Mouse (Mus musculus): ENCODE data around the gene Grin3b. TPM values are rescaled to one million over a fixed set of nuclear protein-coding genes. Genes with fewer than 3 reads are reported as not detected.

Grin3b gene
- polyA plus RNA-seq, 1 experiment from 2014 or later = 0.54 TPM

GRCm38 (mm10) chr10:79929967-79930825 is 40.3 kb upstream of the Grin3b start:
- WGBS = 87% methylated on average over 18 of the region's 18 CpGs
- H3K4me1 ChIP-seq = peaks cover 62% of the 10 kb centered on the region
- peaks cover 31% of the 10 kb centered on the region for H3K36me3 ChIP-seq
- no peak overlapping the region for H3K27ac ChIP-seq (replicated peaks)
- 0 out of 2 replicates have a peak overlapping the region, but pooled peaks have one; percentile 4 for H3K4me3 ChIP-seq
- H3K27me3 ChIP-seq = peaks cover 6% of the 10 kb centered on the region
- H3K9me3 ChIP-seq = no peaks in the 10 kb centered on the region
- ATAC-seq (ENCODE audit: low FRiP score, low read depth) = no peak
- H3K9ac ChIP-seq (replicated peaks) = 0 out of 2 replicates have a peak overlapping the region, but pooled peaks have one; percentile 37
- peak overlapping the region; percentile 88; the same call in 1 of the 2 replicates for H3K4me2 ChIP-seq (replicated peaks)

DNA sequence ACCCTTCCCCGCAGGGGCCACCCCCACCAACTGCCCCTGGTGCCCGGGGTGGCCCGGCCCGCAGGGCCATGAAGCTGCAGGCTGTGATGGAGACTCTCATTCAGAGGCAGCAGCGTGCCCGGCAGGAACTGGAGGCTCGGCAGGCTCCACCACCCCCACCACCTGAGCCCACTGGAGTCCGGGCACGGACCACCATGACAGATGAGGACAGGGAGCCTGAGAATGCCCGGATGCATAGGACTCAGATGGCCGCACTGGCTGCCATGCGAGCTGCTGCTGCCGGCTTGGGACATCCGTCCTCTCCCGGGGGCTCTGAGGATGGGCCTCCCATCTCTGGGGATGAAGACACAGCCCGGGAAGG is 39.7 kb upstream of the Grin3b start:
- 0 out of 2 replicates have a peak overlapping the region, but pooled peaks have one; percentile 37 for H3K9ac ChIP-seq (replicated peaks)
- peaks cover 4% of the 10 kb centered on the region for H3K27me3 ChIP-seq
- H3K36me3 ChIP-seq = peaks cover 31% of the 10 kb centered on the region
- no peak overlapping the region for H3K27ac ChIP-seq (replicated peaks)
- H3K9me3 ChIP-seq = no peaks in the 10 kb centered on the region
- ATAC-seq (ENCODE audit: low FRiP score, low read depth) = no peak
- no peak overlapping the region for H3K4me2 ChIP-seq (replicated peaks)
- 0 out of 2 replicates have a peak overlapping the region, but pooled peaks have one; percentile 3 for H3K4me3 ChIP-seq
- peaks cover 57% of the 10 kb centered on the region for H3K4me1 ChIP-seq
- 87% methylated on average over 16 of the region's 16 CpGs for WGBS

DNA sequence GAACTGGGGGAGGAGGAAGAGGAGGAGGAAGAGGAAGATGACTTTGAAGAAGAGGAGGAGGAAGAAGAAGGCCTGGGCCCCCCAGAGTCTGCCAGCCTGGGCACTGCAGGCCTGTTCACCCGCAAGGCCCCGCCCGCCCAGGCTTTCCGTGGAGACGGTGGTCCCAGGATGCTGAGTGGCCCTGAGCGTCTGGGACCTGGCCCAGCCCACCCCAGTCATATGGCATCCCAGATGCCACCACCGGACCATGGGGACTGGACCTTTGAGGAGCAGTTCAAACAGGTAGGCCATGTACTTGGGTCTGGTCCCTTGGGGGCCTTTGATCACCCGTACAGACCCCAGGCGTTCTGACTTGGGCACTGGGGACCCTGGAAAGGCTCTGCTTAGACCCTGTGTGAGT is 38.7 kb upstream of the Grin3b start:
- H3K36me3 ChIP-seq = peaks cover 31% of the 10 kb centered on the region
- no peak overlapping the region for H3K27ac ChIP-seq (replicated peaks)
- no peak for ATAC-seq (ENCODE audit: low FRiP score, low read depth)
- H3K4me2 ChIP-seq (replicated peaks) = no peak overlapping the region
- no peaks in the 10 kb centered on the region for H3K27me3 ChIP-seq
- H3K9ac ChIP-seq (replicated peaks) = no peak overlapping the region
- peaks cover 50% of the 10 kb centered on the region for H3K4me1 ChIP-seq
- 86% methylated on average over 9 of the region's 9 CpGs for WGBS
- no peaks in the 10 kb centered on the region for H3K9me3 ChIP-seq
- H3K4me3 ChIP-seq = no peak overlapping the region

DNA sequence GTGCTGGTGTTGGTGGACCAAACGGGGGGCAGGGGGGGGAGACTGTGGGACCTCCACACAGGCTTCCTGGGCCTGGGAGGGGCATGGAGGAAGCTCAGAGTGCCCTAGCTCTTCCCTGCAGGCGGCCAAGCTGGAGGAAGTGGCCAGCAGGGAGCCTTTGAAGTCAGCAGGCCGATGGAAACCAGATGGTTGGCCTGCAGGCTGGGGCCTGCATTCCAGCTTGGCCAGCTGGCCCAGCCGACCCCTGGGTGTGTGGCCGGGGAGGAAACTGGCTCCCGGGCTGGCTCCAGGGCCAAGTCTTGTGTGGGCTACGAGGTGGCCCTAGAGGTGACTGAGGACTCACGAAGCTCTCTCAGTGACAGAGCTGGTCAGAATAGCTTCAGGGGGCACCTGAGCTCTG is 37.8 kb upstream of the Grin3b start:
- no peak for ATAC-seq (ENCODE audit: low FRiP score, low read depth)
- 15% methylated on average over 8 of the region's 8 CpGs for WGBS
- no peak overlapping the region for H3K4me2 ChIP-seq (replicated peaks)
- H3K27me3 ChIP-seq = no peaks in the 10 kb centered on the region
- H3K9me3 ChIP-seq = no peaks in the 10 kb centered on the region
- H3K4me1 ChIP-seq = peaks cover 56% of the 10 kb centered on the region
- H3K36me3 ChIP-seq = peaks cover 37% of the 10 kb centered on the region
- 0 out of 2 replicates have a peak overlapping the region, but pooled peaks have one; percentile 16 for H3K9ac ChIP-seq (replicated peaks)
- peak overlapping the region; percentile 32; the same call in 1 of the 2 replicates for H3K27ac ChIP-seq (replicated peaks)
- H3K4me3 ChIP-seq = no peak overlapping the region

- Histone ChIP-seq H3K4me1 (peaks cover 53% of the 10 kb centered on the region), H3K9me3 (no peaks in the 10 kb centered on the region), H3K27ac (replicated peaks) (peak overlapping the region; percentile 52; the same call in 1 of the 2 replicates), H3K36me3 (peaks cover 38% of the 10 kb centered on the region), H3K9ac (replicated peaks) (no peak overlapping the region), H3K4me2 (replicated peaks) (no peak overlapping the region), H3K27me3 (no peaks in the 10 kb centered on the region), H3K4me3 (no peak overlapping the region)
- ATAC-seq (ENCODE audit: low FRiP score, low read depth) = no peak
- 75% methylated on average over 9 of the region's 9 CpGs for WGBS
These were observed 37.3 kb upstream of the Grin3b start for GRCm38 (mm10) chr10:79933145-79933679.

GRCm38 (mm10) chr10:79933861-79934260 is 36.7 kb upstream of the Grin3b start:
- no peak for ATAC-seq (ENCODE audit: low FRiP score, low read depth)
- Histone ChIP-seq H3K36me3 (peaks cover 38% of the 10 kb centered on the region), H3K27me3 (no peaks in the 10 kb centered on the region), H3K27ac (replicated peaks) (peak overlapping the region; percentile 43), H3K9ac (replicated peaks) (no peak overlapping the region), H3K4me1 (peaks cover 49% of the 10 kb centered on the region), H3K4me3 (no peak overlapping the region), H3K4me2 (replicated peaks) (no peak overlapping the region), H3K9me3 (no peaks in the 10 kb centered on the region)
- 37% methylated on average over 6 of the region's 6 CpGs for WGBS

DNA sequence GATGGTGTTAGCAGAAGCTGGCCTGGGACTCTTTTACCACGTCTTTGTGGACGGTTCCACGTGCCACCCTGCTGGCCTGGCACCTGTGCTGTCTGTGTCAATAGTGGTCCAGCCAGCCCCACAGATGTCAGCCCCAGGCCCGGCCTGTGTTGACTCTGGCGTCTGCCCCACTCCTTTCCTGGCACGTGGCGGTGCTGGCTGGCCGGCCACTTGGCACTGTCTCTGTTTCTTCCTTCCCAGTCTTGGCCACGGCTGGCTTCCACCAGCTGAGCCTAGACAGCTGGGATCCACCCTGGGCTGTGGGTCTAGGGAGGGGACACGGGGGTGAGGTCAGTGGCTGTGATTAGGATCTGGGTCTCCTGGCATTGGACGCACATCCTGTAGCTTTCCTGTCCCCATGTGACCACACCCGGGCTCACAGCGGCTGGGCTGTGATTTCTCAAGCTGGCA is 36.2 kb upstream of the Grin3b start:
- H3K4me1 ChIP-seq = peaks cover 45% of the 10 kb centered on the region

DNA sequence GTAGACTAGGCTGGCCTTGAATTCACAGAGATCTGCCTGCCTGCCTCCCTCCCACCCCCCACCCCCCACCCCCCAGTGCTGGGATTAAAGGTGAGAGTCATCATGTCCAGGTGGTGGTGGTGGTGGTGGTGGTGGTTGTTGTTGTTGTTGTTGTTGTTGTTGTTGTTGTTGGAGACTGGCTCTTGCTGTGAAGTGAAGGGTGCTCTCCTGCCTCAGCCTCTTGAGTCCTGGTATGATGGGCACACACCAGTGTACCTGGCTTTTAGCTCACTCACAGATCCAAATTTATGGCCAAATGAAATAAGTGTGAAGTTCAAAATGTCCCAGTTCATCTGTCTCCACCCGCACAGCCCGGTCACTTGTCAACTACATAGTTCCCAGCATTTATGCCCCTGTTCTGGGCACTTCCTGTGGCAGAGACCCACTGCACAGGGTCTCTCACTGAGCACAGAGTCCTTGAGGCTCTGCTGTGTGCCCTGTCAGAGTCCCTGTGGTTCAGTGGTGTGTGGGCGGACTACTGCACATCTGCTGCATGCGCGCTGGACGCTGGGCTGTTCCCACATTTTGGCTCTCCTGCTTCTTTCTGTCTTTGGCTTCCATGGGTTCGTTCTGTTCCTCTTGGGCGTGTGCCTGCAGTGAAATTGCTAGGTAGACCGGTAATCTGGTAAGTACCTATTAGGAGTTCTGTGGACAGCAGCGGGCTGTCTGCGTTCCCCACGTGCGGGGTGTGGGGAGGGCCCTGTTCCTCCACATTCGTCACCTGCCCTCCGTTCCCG is 35.5 kb upstream of the Grin3b start:
- no peaks in the 10 kb centered on the region for H3K27me3 ChIP-seq
- H3K4me1 ChIP-seq = peaks cover 38% of the 10 kb centered on the region
- no peak overlapping the region for H3K4me2 ChIP-seq (replicated peaks)
- H3K36me3 ChIP-seq = peaks cover 43% of the 10 kb centered on the region
- ATAC-seq (ENCODE audit: low FRiP score, low read depth) = no peak
- whole genome bisulfite sequencing = 90% methylated on average over 16 of the region's 16 CpGs
- no peaks in the 10 kb centered on the region for H3K9me3 ChIP-seq
- H3K9ac ChIP-seq (replicated peaks) = no peak overlapping the region
- no peak overlapping the region for H3K27ac ChIP-seq (replicated peaks)
- no peak overlapping the region for H3K4me3 ChIP-seq

More for the DNA sequence above, 36.2 kb upstream of the Grin3b start:
- no peak overlapping the region for H3K4me3 ChIP-seq
- peaks cover 38% of the 10 kb centered on the region for H3K36me3 ChIP-seq
- no peaks in the 10 kb centered on the region for H3K9me3 ChIP-seq
- 75% methylated on average over 13 of the region's 13 CpGs for WGBS
- no peak overlapping the region for H3K9ac ChIP-seq (replicated peaks)
- ATAC-seq (ENCODE audit: low FRiP score, low read depth) = no peak
- no peaks in the 10 kb centered on the region for H3K27me3 ChIP-seq
- H3K4me2 ChIP-seq (replicated peaks) = no peak overlapping the region
- H3K27ac ChIP-seq (replicated peaks) = peak overlapping the region; percentile 43; the same call in 1 of the 2 replicates

DNA sequence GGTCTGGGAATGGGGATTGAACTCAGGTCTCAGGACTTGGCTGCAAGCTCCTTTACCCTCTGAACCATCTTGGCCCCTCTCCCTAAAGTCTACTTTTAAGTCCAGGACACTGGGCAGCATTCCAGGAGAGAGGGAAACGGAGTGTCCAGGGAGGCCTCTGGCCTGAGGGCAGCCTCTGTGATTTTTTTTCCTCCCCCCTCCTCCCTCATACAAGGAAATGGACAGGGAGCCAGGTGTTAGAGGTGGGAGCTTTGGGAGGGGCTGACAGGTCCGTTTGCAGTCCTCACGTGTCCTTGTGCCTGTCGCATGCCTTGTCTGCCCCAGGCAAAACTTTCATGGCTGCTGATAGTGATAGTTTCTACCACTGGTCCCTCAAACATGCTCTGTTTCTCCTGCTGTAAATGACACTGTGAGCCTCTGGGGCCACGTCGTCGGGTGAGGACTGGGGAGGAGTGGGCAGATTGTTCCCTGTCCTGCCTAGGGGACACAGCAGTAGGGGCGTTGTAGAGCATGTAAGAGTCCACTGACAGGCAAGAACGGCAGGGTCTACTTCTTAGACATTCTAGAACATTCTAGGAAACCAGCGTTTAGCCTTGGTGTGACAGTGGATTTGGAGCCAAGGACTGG is 34.1 kb upstream of the Grin3b start:
- Histone ChIP-seq H3K36me3 (peaks cover 37% of the 10 kb centered on the region), H3K9me3 (no peaks in the 10 kb centered on the region), H3K4me2 (replicated peaks) (no peak overlapping the region), H3K27ac (replicated peaks) (no peak overlapping the region), H3K9ac (replicated peaks) (no peak overlapping the region), H3K4me1 (peaks cover 26% of the 10 kb centered on the region), H3K27me3 (no peaks in the 10 kb centered on the region), H3K4me3 (no peak overlapping the region)
- 80% methylated on average over 10 of the region's 10 CpGs for WGBS
- no peak for ATAC-seq (ENCODE audit: low FRiP score, low read depth)

DNA sequence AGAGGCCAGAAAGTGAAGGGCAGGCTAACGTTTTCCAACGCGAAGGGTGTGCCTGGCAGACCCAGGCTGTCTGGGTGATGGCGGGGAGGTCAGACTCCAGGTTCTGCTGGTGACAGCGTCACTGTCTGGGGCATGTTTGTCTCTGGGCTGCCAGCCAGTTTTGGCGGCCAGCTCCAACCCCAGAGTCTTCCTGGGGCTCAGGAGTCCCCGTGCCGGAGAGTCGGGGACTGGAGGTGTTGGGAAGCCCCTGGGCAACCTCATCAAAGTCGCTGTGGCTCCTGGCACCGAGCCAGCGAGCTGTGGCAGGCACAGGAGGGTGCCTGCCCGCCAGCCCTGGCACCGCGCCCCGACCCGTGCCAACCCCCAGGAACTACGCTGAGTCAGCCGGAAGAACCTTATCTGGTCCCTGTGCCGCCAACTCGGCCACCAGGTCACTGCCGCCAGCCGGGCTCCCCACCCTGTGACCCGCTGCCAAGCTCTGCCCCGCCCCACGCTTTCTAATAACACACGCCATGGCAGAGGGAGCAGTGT is 33.5 kb upstream of the Grin3b start:
- no peak overlapping the region for H3K27ac ChIP-seq (replicated peaks)
- no peak overlapping the region for H3K4me2 ChIP-seq (replicated peaks)
- no peaks in the 10 kb centered on the region for H3K27me3 ChIP-seq
- H3K36me3 ChIP-seq = peaks cover 33% of the 10 kb centered on the region
- H3K9ac ChIP-seq (replicated peaks) = no peak overlapping the region
- 80% methylated on average over 27 of the region's 27 CpGs for WGBS
- no peak for ATAC-seq (ENCODE audit: low FRiP score, low read depth)
- H3K9me3 ChIP-seq = no peaks in the 10 kb centered on the region
- H3K4me1 ChIP-seq = peaks cover 23% of the 10 kb centered on the region
- H3K4me3 ChIP-seq = 0 out of 2 replicates have a peak overlapping the region, but pooled peaks have one; percentile 4

DNA sequence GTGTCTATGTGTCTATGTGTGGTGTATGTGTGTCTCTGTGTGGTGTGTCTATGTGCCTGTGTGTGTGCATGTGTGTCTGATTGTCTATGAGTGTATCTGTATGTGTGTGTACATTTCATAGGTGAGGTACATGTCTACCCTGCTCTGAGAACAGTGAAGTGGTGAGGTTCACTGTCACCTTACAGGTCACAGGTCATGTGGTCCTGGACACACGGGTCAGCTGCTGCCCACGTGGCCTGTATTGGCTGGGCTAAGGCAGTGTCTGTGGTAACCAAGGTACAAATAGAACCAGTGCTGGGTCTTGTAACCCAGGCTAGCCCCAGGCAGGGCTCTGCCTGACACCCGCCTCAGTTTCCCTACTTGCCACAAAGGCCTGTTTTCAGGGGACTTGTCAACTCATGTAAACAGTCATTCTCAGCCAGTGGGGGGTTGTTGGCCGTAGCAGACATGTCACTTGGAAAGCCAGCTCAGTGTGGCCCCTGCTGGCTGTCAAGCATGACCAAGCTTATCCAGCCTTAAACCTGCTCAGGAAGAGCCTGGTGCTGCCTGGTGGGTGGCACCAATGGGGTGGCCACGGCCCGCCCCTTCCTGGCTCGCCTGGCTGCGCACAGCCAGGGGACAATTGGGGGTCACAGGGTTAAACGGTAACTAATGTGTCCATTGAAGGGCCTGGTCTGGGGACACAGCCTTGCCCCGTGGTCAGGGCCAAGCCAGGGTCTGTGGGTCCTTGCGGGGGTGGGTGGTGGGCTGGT is 32.6 kb upstream of the Grin3b start:
- WGBS = 54% methylated on average over 11 of the region's 11 CpGs
- ATAC-seq (ENCODE audit: low FRiP score, low read depth) = no peak
- Histone ChIP-seq H3K27ac (replicated peaks) (no peak overlapping the region), H3K27me3 (no peaks in the 10 kb centered on the region), H3K4me2 (replicated peaks) (no peak overlapping the region), H3K36me3 (peaks cover 25% of the 10 kb centered on the region; the same call in 1 of the 2 replicates), H3K9ac (replicated peaks) (no peak overlapping the region), H3K9me3 (no peaks in the 10 kb centered on the region), H3K4me1 (peaks cover 13% of the 10 kb centered on the region), H3K4me3 (no peak overlapping the region)

All from midbrain, embryonic 12.5 days (tissue).